Mouse (Mus musculus) heart, adult 2 months (tissue): ENCODE results near the gene Xkrx. TPM values are rescaled to one million over a fixed set of nuclear protein-coding genes. Genes with fewer than 3 reads are reported as not detected.

Experiments used
- DNase-seq, 2 experiments: peaks; one replicate each; pipeline ENCODE4 v3.0.0; 2021
- H3K27ac ChIP-seq: fragments of 200-600 bp; 2 replicates; pipeline ENCODE4 v1.8.1; 2022
- H3K27me3 ChIP-seq: fragments of 200-500 bp; 2 replicates; pipeline ENCODE4 v1.6.1; 2012; ENCODE audit warnings: mild to moderate bottlenecking, low read length, inconsistent platforms, mixed read lengths; ENCODE audit not compliant: control insufficient read depth, insufficient read depth
- H3K36me3 ChIP-seq: fragments of 200-500 bp; 2 replicates; pipeline ENCODE4 v1.6.1; 2012; ENCODE audit warnings: low read length, inconsistent platforms; ENCODE audit not compliant: control insufficient read depth, insufficient read depth
- H3K4me1 ChIP-seq: fragments of 200-500 bp; 2 replicates; pipeline ENCODE4 v1.6.1; 2011; ENCODE audit warnings: low read length; ENCODE audit not compliant: control insufficient read depth, insufficient read depth
- H3K4me3 ChIP-seq: fragments of 200-600 bp; 2 replicates; pipeline ENCODE4 v1.8.1; 2022
- H3K79me2 ChIP-seq: fragments of 200-500 bp; replicated peaks from 2 replicates; pipeline ENCODE4 v1.6.1; 2012; ENCODE audit warnings: mild to moderate bottlenecking, inconsistent platforms, low read length, moderate library complexity, mixed read lengths; ENCODE audit not compliant: control insufficient read depth, insufficient read depth
- H3K9ac ChIP-seq: fragments of 200-500 bp; 2 replicates; pipeline ENCODE4 v1.6.1; 2012; ENCODE audit warnings: low read depth, mild to moderate bottlenecking, control low read depth, inconsistent platforms, low read length, mixed read lengths
- CTCF ChIP-seq: fragments of 200-600 bp; IDR thresholded peaks from 2 replicates; pipeline ENCODE4 v1.8.1; 2022; ENCODE audit warnings: antibody characterized with exemption, mild to moderate bottlenecking, moderate library complexity
- EP300 ChIP-seq: fragments of 200-500 bp; IDR thresholded peaks from 2 replicates; pipeline ENCODE4 v1.6.1; 2011; ENCODE audit warnings: low read depth, low read length, control low read depth; ENCODE audit not compliant: insufficient read depth
- POLR2A ChIP-seq: fragments of 200-500 bp; IDR thresholded peaks from 2 replicates; pipeline ENCODE4 v1.6.1; 2011; ENCODE audit warnings: mild to moderate bottlenecking, low read depth, low read length, control low read depth; ENCODE audit not compliant: insufficient read depth
- WGBS: fragments of 180-500 bp; shearing (Covaris S2); methylation state at CpG from one replicate; pipeline ENCODE4 v1.1.7; 2018; 5-methylcytosine and 5-hydroxymethylcytosine counted together
- intact Hi-C: fragments of 180-260 bp; cut with DNase I; formaldehyde crosslinking; loops from one replicate; pipeline ENCODE4 v1.15.1; 2025
- polyA plus RNA-seq: library from polyadenylated mRNA; depleted of rRNA; stranded (reverse); fragments of >200 nt; gene quantifications from 2 replicates; pipeline ENCODE4 v1.2.3, GENCODE M21; 2012; rRNA removed
- total RNA-seq, 2 experiments: library from RNA; stranded (reverse); gene quantifications; 2 replicates each; pipeline ENCODE4 v1.2.3; 2021

The Xkrx gene
- total and polyA plus RNA-seq, 3 experiments = 0.60 to 1.3 (median 1.00) TPM

DNA sequence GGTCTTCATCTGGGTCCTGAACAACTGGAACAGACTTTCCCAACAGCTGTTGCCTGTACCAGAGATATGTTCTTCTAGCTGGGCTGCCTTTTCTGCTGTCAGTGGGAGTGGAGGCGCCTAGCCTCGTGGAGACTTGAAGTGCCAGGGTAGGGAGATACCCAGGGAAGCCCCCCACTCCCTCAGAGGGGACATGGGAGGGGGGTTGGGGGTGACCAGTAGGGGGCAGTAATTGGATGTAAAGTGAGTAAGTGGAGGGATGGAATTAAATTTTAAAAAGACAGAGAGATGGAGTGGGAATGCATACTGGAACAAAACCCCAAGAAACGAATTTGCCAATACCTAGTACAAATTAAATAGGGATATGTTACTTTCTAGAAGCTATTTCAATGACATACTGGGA lies 28.1 kb downstream of the Xkrx start:
- no peak overlapping the region for H3K27ac ChIP-seq
- H3K4me1 ChIP-seq = no peaks in the 10 kb centered on the region
- no peaks in the 10 kb centered on the region for H3K36me3 ChIP-seq
- H3K27me3 ChIP-seq = no peaks in the 10 kb centered on the region
- TF ChIP-seq CTCF (peak; percentile 34), EP300 (no peak), POLR2A (no peak)
- no peaks in the 10 kb centered on the region for H3K79me2 ChIP-seq
- no peak overlapping the region for H3K4me3 ChIP-seq
- WGBS = 49% methylated on average over 3 of the region's 3 CpGs
- no peak overlapping the region for H3K9ac ChIP-seq
- DNase-seq = no peak
- intact Hi-C loops = loop anchor here (5.0 to 10.0 kb wide), 2 partner anchors 183 to 221 kb away; no protein-coding TSS in a partner anchor

DNA sequence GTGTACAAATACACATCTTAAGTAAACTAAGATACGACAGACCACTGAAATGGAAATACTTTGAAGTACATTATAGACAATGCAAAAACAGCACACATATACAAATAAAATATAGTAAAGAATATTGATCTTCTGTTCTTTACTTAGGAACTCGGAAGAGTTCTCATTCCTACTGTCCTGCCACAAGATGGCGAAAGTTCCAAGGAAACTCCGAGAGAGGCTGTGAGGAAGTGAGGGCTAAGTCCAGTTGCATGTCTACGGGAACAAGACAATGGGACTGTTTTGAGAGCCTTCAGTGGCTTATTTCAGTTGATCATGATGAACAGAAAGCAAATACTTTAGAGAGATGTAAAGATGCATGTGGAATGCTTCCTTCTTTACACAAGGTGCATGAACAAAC lies 29.6 kb downstream of the Xkrx start:
- intact Hi-C loops = loop anchor here (5.0 to 10.0 kb wide), 2 partner anchors 185 to 223 kb away; no protein-coding TSS in a partner anchor
- TF ChIP-seq EP300 = no peak
- TF ChIP-seq CTCF = peak; percentile 61
- TF ChIP-seq POLR2A = no peak

DNA sequence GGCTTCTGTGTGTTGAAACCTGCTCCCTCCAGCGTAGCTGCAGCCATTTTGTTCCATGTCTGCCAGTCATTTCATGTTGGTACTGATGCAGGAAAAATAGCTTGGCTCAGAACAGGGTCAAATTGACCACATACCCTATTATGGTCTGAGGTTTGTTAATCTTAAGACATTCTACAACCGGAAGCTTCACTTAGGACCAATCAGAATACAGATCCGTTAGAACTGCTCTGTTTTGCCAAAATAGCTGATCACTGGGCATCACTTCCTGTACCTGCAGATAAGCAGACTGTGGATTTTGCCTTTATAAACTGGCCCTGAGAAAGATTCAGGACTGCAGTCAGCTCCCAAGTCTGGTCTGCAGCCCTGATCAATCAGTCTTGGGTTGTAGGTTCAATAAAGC lies 33.3 kb downstream of the Xkrx start:
- no peak for DNase-seq
- WGBS = 50% methylated on average over 3 of the region's 3 CpGs
- Histone ChIP-seq H3K9ac (no peak overlapping the region), H3K36me3 (no peaks in the 10 kb centered on the region), H3K4me1 (no peaks in the 10 kb centered on the region), H3K4me3 (no peak overlapping the region), H3K27ac (no peak overlapping the region), H3K79me2 (no peaks in the 10 kb centered on the region), H3K27me3 (no peaks in the 10 kb centered on the region)
- TF ChIP-seq POLR2A = no peak
- TF ChIP-seq CTCF = no peak
- no peak for TF ChIP-seq EP300
- intact Hi-C loops = no loop called here

More for the DNA sequence above, 29.6 kb downstream of the Xkrx start:
- H3K36me3 ChIP-seq = no peaks in the 10 kb centered on the region
- no peak overlapping the region for H3K4me3 ChIP-seq
- WGBS = 26% methylated on average over 5 of the region's 5 CpGs
- H3K4me1 ChIP-seq = no peaks in the 10 kb centered on the region
- no peak for DNase-seq
- H3K79me2 ChIP-seq = no peaks in the 10 kb centered on the region
- H3K27me3 ChIP-seq = no peaks in the 10 kb centered on the region
- H3K9ac ChIP-seq = no peak overlapping the region
- no peak overlapping the region for H3K27ac ChIP-seq

DNA sequence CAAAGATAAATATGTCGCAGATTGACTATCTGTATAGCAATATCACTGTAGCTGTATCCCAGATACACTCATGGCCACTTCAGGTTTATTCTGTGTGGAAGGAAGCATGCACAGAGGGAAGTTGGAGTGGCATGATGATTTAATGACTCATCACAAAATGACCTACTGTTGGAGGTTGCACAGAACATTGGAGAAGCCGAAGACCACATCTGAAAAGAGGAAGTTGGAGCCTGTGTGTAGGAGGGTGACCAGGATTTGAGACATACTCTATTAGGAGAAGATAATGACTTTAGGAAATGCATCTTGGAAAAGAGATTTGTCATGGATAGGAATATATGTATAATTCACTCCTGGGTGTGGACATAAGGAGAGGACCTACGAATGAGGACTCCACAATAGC lies 45.5 kb downstream of the Xkrx start:
- no peak overlapping the region for H3K4me3 ChIP-seq
- H3K27ac ChIP-seq = no peak overlapping the region
- no peak overlapping the region for H3K9ac ChIP-seq
- no peaks in the 10 kb centered on the region for H3K4me1 ChIP-seq
- no peak for TF ChIP-seq CTCF
- no peak for TF ChIP-seq POLR2A
- no peak for TF ChIP-seq EP300
- intact Hi-C loops = no loop called here
- 53% methylated on average over 3 of the region's 3 CpGs for WGBS
- no peak for DNase-seq
- H3K79me2 ChIP-seq = no peaks in the 10 kb centered on the region
- H3K36me3 ChIP-seq = no peaks in the 10 kb centered on the region
- H3K27me3 ChIP-seq = no peaks in the 10 kb centered on the region

DNA sequence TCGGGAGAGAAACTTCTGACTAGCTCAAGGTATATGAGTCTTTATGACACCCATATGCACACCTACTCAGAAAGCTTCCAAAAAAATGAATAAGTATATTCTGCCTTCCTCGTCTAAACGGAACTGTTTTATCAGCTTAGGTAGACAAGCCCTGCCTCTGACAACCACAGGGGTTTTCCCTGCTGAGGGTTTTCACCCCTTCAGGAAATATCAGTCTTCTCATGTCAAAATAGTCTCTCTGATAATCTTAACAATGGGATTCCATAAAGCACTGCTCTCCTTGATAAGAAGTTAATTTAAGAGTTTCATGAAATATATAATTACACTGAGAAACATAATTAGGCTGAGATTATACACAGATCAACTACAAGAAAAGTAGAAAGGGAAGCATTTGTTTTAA lies 50.1 kb downstream of the Xkrx start:
- no peaks in the 10 kb centered on the region for H3K27me3 ChIP-seq
- no peak for DNase-seq
- 47% methylated on average over 3 of the region's 3 CpGs for WGBS

DNA sequence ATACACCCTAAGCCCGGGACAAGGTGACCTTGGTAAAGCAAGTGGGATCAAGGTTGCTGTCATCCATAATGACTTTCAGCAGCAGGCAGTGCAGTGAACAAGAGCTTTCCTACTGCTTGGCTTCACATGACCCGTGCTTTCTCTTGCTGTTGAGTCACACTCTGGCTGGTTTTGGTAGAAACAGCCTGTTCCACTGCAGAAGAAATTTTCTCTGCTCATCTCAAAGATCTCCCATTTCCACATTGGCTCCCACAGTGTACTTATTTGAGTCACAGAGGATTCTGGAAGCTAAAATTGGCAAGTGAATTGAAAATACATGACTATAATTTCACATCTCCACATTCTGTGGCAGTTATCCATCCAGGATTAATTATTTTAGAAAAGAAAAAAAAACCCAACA lies 59.2 kb downstream of the Xkrx start:
- intact Hi-C loops = no loop called here

More for the DNA sequence above, 50.1 kb downstream of the Xkrx start:
- Histone ChIP-seq H3K36me3 (no peaks in the 10 kb centered on the region), H3K4me1 (no peaks in the 10 kb centered on the region), H3K79me2 (no peaks in the 10 kb centered on the region), H3K9ac (no peak overlapping the region), H3K27ac (no peak overlapping the region), H3K4me3 (no peak overlapping the region)
- intact Hi-C loops = no loop called here
- no peak for TF ChIP-seq EP300
- no peak for TF ChIP-seq CTCF
- no peak for TF ChIP-seq POLR2A

More for the DNA sequence above, 59.2 kb downstream of the Xkrx start:
- Histone ChIP-seq H3K4me3 (no peak overlapping the region), H3K27me3 (no peaks in the 10 kb centered on the region), H3K9ac (no peak overlapping the region), H3K27ac (no peak overlapping the region), H3K4me1 (no peaks in the 10 kb centered on the region), H3K79me2 (no peaks in the 10 kb centered on the region), H3K36me3 (no peaks in the 10 kb centered on the region)
- no peak for DNase-seq
- 52% methylated on average over 2 of the region's 2 CpGs for WGBS
- TF ChIP-seq CTCF (no peak), POLR2A (no peak), EP300 (no peak)

Other genes with a start within 250 kb of the Xkrx start
- 1 to 10 TPM; 1.3 to 3.1 TPM for gene Sytl4, start 180.3 kb downstream of the Xkrx start, total RNA-seq
- 0.68 and 0.85 TPM in 2 replicates for gene Sytl4, start 180.3 kb downstream of the Xkrx start, polyA plus RNA-seq
- gene Cstf2, start 102.9 kb downstream of the Xkrx start, total RNA-seq = 10 to 100 TPM; 11.2 to 11.7 TPM
- gene Cstf2, start 102.9 kb downstream of the Xkrx start, polyA plus RNA-seq = 6.3 and 9.5 TPM in 2 replicates
- not detected for gene Arl13a, start 25.4 kb upstream of the Xkrx start, total RNA-seq
- not detected in 2 replicates for gene Arl13a, start 25.4 kb upstream of the Xkrx start, polyA plus RNA-seq
- gene Nox1, start 59.9 kb upstream of the Xkrx start, total RNA-seq = under 1 TPM in 1 of 2 experiments, not detected in 1; 0.34 TPM
- gene Nox1, start 59.9 kb upstream of the Xkrx start, polyA plus RNA-seq = not detected in 2 replicates
- gene Trmt2b, start 114.9 kb upstream of the Xkrx start, total RNA-seq = 10 to 100 TPM; 37.9 to 57.6 TPM
- 26.0 and 56.7 TPM in 2 replicates for gene Trmt2b, start 114.9 kb upstream of the Xkrx start, polyA plus RNA-seq
- gene Tmem35a, start 133.1 kb upstream of the Xkrx start, total RNA-seq = 1 to 10 TPM; 3.4 to 3.7 TPM
- 3.9 and 5.3 TPM in 2 replicates for gene Tmem35a, start 133.1 kb upstream of the Xkrx start, polyA plus RNA-seq
- gene Cenpi, start 146.0 kb upstream of the Xkrx start, total RNA-seq = under 1 TPM; 0.10 to 0.48 TPM
- 0.12 and 0.21 TPM in 2 replicates for gene Cenpi, start 146.0 kb upstream of the Xkrx start, polyA plus RNA-seq
- gene Drp2, start 242.5 kb upstream of the Xkrx start, total RNA-seq = under 1 TPM; 0.10 to 0.36 TPM
- 0.27 and 0.50 TPM in 2 replicates for gene Drp2, start 242.5 kb upstream of the Xkrx start, polyA plus RNA-seq